Mouse (Mus musculus) forebrain, postnatal 0 days (tissue): ENCODE data around the gene Lgalsl. TPM values are rescaled to one million over a fixed set of nuclear protein-coding genes. Genes with fewer than 3 reads are reported as not detected.
A peak's percentile ranks its signal among the peaks of the same experiment; 100 is the strongest.

Experiments used
- ATAC-seq: fragments of 200-750 bp; cut with Nextera tagmentation; 2 replicates; pipeline ENCODE4 v1.8.0; 2017; ENCODE audit warnings: mild to moderate bottlenecking, moderate library complexity
- DNase-seq: peaks from one replicate; pipeline ENCODE4 v3.0.0-alpha.2; 2015
- H3K27ac ChIP-seq: fragments of 300-500 bp; sonication (generic); 2 replicates; pipeline ENCODE4 v1.5.1; 2014; ENCODE audit warnings: low read depth, mild to moderate bottlenecking, antibody characterized with exemption, low read length, moderate library complexity, mixed read lengths
- H3K27me3 ChIP-seq: fragments of 300-500 bp; sonication (generic); 2 replicates; pipeline ENCODE4 v1.6.1; 2014; ENCODE audit warnings: mild to moderate bottlenecking, low read length, mixed read lengths; ENCODE audit not compliant: insufficient read depth
- H3K36me3 ChIP-seq: fragments of 300-500 bp; sonication (generic); 2 replicates; pipeline ENCODE4 v1.6.1; 2014; ENCODE audit warnings: mild to moderate bottlenecking, moderate library complexity; ENCODE audit not compliant: insufficient read depth
- H3K4me1 ChIP-seq: fragments of 300-500 bp; sonication (generic); 2 replicates; pipeline ENCODE4 v1.6.1; 2014; ENCODE audit warnings: antibody characterized with exemption; ENCODE audit not compliant: insufficient read depth
- H3K4me2 ChIP-seq: fragments of 300-500 bp; sonication (generic); 2 replicates; pipeline ENCODE4 v1.6.1; 2014; ENCODE audit warnings: low read depth, mild to moderate bottlenecking, moderate library complexity
- H3K4me3 ChIP-seq: fragments of 300-500 bp; sonication (generic); 2 replicates; pipeline ENCODE4 v1.5.1; 2014; ENCODE audit warnings: low read depth, low read length, mixed read lengths
- H3K9ac ChIP-seq: fragments of 300-500 bp; sonication (generic); 2 replicates; pipeline ENCODE4 v1.6.1; 2014; ENCODE audit warnings: mild to moderate bottlenecking
- H3K9me3 ChIP-seq: fragments of 300-500 bp; sonication (generic); 2 replicates; pipeline ENCODE4 v1.6.1; 2016; ENCODE audit warnings: low read length
- CTCF ChIP-seq: sonication (generic); IDR thresholded peaks from 2 replicates; pipeline ENCODE4 v1.5.1; 2016; ENCODE audit warnings: antibody characterized with exemption, control low read depth, low read depth
- WGBS: fragments of 180-500 bp; shearing (Covaris S2); extraction: QIAGEN DNeasy Blood & Tissue Kit; methylation state at CpG from one replicate; pipeline ENCODE4 v1.1.7; 2014; 5-methylcytosine and 5-hydroxymethylcytosine counted together
- polyA plus RNA-seq: library from polyadenylated mRNA; unstranded; fragments of >200 nt; fragmentation: Nextera tagmentation; extraction: Ambion mirVana; gene quantifications from 2 replicates; pipeline ENCODE4 v1.2.1, GENCODE M21; 2015
- total RNA-seq: library from RNA; depleted of rRNA; stranded (reverse); fragments of >200 nt; gene quantifications from 2 replicates; pipeline ENCODE4 v1.2.3, GENCODE M21; 2014

Gene Lgalsl
- total and polyA plus RNA-seq, 2 experiments from 2014 or later: 78.3 to 104 TPM

DNA sequence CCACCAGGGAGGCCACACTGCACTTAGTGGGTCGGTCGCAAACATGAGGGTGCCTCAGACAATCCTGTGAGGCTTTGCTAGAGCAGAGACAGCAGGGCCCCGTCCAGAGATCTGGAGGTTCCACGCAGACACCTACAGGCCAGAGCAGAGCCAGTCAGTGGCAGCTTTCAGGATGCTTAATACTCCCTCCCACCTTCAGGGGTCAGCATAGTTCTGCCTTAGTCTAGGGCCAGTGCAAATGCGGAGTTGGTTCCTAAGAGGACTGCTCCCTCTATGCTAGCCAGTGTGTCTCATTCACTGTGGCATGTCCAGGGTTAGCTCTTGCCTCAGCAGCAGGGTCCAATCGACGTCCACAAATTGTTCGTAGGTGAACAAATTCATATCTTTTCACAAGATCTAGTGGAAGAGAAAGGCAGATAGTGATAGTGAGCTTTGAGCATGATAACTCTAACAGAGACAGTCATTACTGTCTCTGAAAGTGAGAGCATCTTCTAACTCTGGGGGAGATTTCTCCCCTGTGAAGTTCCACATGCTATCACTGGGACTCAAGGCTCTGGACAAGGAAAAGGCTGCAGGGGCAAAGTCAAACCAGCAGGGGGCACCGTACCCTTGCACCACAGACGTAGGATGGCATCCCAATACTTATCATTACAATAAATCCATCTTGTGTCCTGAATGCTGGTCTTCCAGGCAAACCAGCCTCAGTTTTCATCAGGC lies 36.5 kb downstream of the Lgalsl start:
- no peak overlapping the region for H3K9ac ChIP-seq
- no peak overlapping the region for H3K4me3 ChIP-seq
- H3K4me2 ChIP-seq: no peak overlapping the region
- ATAC-seq (peak; percentile 95), DNase-seq (peak; percentile 91)
- no peaks in the 10 kb centered on the region for H3K9me3 ChIP-seq
- H3K36me3 ChIP-seq: no peaks in the 10 kb centered on the region
- H3K4me1 ChIP-seq: no peaks in the 10 kb centered on the region
- WGBS: 35% methylated on average over 10 of the region's 10 CpGs
- H3K27ac ChIP-seq: no peak overlapping the region
- no peaks in the 10 kb centered on the region for H3K27me3 ChIP-seq
- peak; percentile 93 for TF ChIP-seq CTCF

- no peak overlapping the region for H3K27ac ChIP-seq
Observed at GRCm38 (mm10) chr11:20793676-20794075, 37.2 kb downstream of the Lgalsl start.

DNA sequence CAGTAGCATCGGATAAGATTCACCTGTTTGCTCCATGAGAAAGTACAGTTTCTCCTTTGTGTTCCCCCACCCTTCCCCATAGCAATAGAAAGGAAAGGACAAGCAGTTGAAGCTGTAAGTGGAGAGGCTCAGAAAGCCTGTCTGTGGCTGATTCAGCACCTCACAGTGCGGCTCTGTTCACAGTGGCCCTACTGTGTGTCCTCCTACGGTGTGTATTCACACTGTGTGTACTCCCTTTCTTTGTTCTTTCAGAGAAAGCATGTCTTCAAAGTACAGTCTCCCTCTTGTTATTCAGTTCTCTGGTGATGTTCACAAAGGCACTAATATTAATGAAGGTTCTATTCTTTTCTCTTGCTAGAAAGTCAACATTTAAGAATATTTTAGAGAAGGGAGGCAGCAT lies 38.2 kb downstream of the Lgalsl start:
- no peak for TF ChIP-seq CTCF
- Histone ChIP-seq H3K27ac (no peak overlapping the region), H3K4me2 (no peak overlapping the region), H3K9ac (no peak overlapping the region), H3K4me1 (no peaks in the 10 kb centered on the region), H3K4me3 (no peak overlapping the region), H3K36me3 (no peaks in the 10 kb centered on the region), H3K27me3 (no peaks in the 10 kb centered on the region), H3K9me3 (no peaks in the 10 kb centered on the region)
- 84% methylated on average over 3 of the region's 3 CpGs for WGBS
- DNase-seq (no peak), ATAC-seq (no peak)

More at GRCm38 (mm10) chr11:20793676-20794075, 37.2 kb downstream of the Lgalsl start:
- ATAC-seq (no peak), DNase-seq (no peak)
- TF ChIP-seq CTCF: no peak
- H3K4me1 ChIP-seq: no peaks in the 10 kb centered on the region
- WGBS: 66% methylated on average over 4 of the region's 4 CpGs
- no peaks in the 10 kb centered on the region for H3K27me3 ChIP-seq
- H3K36me3 ChIP-seq: no peaks in the 10 kb centered on the region
- no peak overlapping the region for H3K9ac ChIP-seq
- H3K9me3 ChIP-seq: no peaks in the 10 kb centered on the region
- no peak overlapping the region for H3K4me2 ChIP-seq
- no peak overlapping the region for H3K4me3 ChIP-seq

GRCm38 (mm10) chr11:20791334-20791733 lies 39.5 kb downstream of the Lgalsl start:
- ATAC-seq (no peak), DNase-seq (no peak)
- WGBS: 75% methylated on average over 2 of the region's 2 CpGs
- H3K9ac ChIP-seq: no peak overlapping the region
- no peak overlapping the region for H3K27ac ChIP-seq
- no peak for TF ChIP-seq CTCF
- no peak overlapping the region for H3K4me2 ChIP-seq
- no peaks in the 10 kb centered on the region for H3K27me3 ChIP-seq
- H3K4me1 ChIP-seq: no peaks in the 10 kb centered on the region
- H3K9me3 ChIP-seq: no peaks in the 10 kb centered on the region
- H3K36me3 ChIP-seq: no peaks in the 10 kb centered on the region
- no peak overlapping the region for H3K4me3 ChIP-seq

DNA sequence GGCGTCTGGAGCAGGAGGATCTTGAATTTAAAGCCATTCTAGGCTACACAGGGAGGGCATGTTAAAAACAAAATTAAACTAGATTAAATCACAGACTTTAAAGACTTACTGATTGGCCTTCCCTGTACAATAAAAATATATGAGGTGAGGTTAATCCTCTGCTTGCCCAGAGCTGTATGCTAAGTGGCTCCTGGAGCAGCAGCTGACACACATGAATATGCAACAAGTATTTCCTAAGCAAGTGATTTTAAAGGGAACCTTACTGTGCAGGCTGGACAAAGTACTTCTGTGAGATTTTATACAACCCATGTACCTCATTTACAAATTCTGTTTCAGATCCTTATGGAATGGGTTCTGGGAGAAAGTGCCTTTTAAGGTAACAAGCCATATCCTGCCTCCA lies 41.8 kb downstream of the Lgalsl start:
- no peaks in the 10 kb centered on the region for H3K36me3 ChIP-seq
- no peak for TF ChIP-seq CTCF
- no peak overlapping the region for H3K4me3 ChIP-seq
- no peak overlapping the region for H3K27ac ChIP-seq
- H3K4me1 ChIP-seq: no peaks in the 10 kb centered on the region
- no peak overlapping the region for H3K4me2 ChIP-seq
- 0 out of 2 replicates have a peak, but pooled peaks cover 4% of the 10 kb centered on the region for H3K9me3 ChIP-seq
- no peak for DNase-seq
- no peak overlapping the region for H3K9ac ChIP-seq
- H3K27me3 ChIP-seq: no peaks in the 10 kb centered on the region
- no peak for ATAC-seq
- WGBS: 52% methylated on average over 1 of the region's 1 CpGs

- no peak for TF ChIP-seq CTCF
- H3K9me3 ChIP-seq: 0 out of 2 replicates have a peak, but pooled peaks cover 4% of the 10 kb centered on the region
- no peaks in the 10 kb centered on the region for H3K4me1 ChIP-seq
- no peak overlapping the region for H3K4me3 ChIP-seq
- H3K4me2 ChIP-seq: no peak overlapping the region
- WGBS: 84% methylated on average over 3 of the region's 3 CpGs
- H3K36me3 ChIP-seq: no peaks in the 10 kb centered on the region
- no peak overlapping the region for H3K9ac ChIP-seq
- H3K27ac ChIP-seq: no peak overlapping the region
- no peak for ATAC-seq
- H3K27me3 ChIP-seq: no peaks in the 10 kb centered on the region
- DNase-seq: no peak
Observed at GRCm38 (mm10) chr11:20788070-20788469, 42.8 kb downstream of the Lgalsl start.

- 73% methylated on average over 2 of the region's 2 CpGs for WGBS
- H3K27ac ChIP-seq: no peak overlapping the region
- 0 out of 2 replicates have a peak, but pooled peaks cover 4% of the 10 kb centered on the region for H3K9me3 ChIP-seq
- H3K36me3 ChIP-seq: no peaks in the 10 kb centered on the region
- no peak overlapping the region for H3K9ac ChIP-seq
- ATAC-seq (no peak), DNase-seq (no peak)
- H3K4me2 ChIP-seq: no peak overlapping the region
- H3K4me1 ChIP-seq: no peaks in the 10 kb centered on the region
- H3K4me3 ChIP-seq: no peak overlapping the region
- TF ChIP-seq CTCF: no peak
- no peaks in the 10 kb centered on the region for H3K27me3 ChIP-seq
Observed at GRCm38 (mm10) chr11:20786191-20786590, 44.7 kb downstream of the Lgalsl start.
